Mouse (Mus musculus) embryonic fibroblast, embryonic 13.5 days (primary cell): ENCODE results near the gene Tsks. TPM values are rescaled to one million over a fixed set of nuclear protein-coding genes. Genes with fewer than 3 reads are reported as not detected.

Experiments
- H3K27ac ChIP-seq: 2 replicates; pipeline ENCODE4 v1.5.1; 2012; ENCODE audit warnings: low read length, control low read depth, inconsistent platforms; ENCODE audit not compliant: insufficient read depth
- H3K4me1 ChIP-seq: 2 replicates; pipeline ENCODE4 v1.6.1; 2011; ENCODE audit warnings: low read length; ENCODE audit not compliant: control insufficient read depth, insufficient read depth
- H3K4me3 ChIP-seq: 2 replicates; pipeline ENCODE4 v1.5.1; 2011; ENCODE audit warnings: mild to moderate bottlenecking, control low read depth, low read length; ENCODE audit not compliant: insufficient read depth
- CTCF ChIP-seq: IDR thresholded peaks from 2 replicates; pipeline ENCODE4 v1.5.1; 2011; ENCODE audit warnings: mild to moderate bottlenecking, control low read depth, low read length, moderate library complexity, borderline replicate concordance; ENCODE audit not compliant: insufficient read depth
- POLR2A ChIP-seq: IDR thresholded peaks from 2 replicates; pipeline ENCODE4 v1.6.1; 2011; ENCODE audit warnings: low read depth, mild to moderate bottlenecking, control low read depth, low read length, moderate library complexity
- polyA plus RNA-seq: library from polyadenylated mRNA; stranded (reverse); fragments of >200 nt; gene quantifications from 2 replicates; pipeline ENCODE4 v1.2.4, GENCODE M21; 2011; ENCODE audit warnings: low read depth; ENCODE audit not compliant: missing spikeins, insufficient read length

The Tsks gene
- polyA plus RNA-seq, 1 experiment, result not detected

DNA sequence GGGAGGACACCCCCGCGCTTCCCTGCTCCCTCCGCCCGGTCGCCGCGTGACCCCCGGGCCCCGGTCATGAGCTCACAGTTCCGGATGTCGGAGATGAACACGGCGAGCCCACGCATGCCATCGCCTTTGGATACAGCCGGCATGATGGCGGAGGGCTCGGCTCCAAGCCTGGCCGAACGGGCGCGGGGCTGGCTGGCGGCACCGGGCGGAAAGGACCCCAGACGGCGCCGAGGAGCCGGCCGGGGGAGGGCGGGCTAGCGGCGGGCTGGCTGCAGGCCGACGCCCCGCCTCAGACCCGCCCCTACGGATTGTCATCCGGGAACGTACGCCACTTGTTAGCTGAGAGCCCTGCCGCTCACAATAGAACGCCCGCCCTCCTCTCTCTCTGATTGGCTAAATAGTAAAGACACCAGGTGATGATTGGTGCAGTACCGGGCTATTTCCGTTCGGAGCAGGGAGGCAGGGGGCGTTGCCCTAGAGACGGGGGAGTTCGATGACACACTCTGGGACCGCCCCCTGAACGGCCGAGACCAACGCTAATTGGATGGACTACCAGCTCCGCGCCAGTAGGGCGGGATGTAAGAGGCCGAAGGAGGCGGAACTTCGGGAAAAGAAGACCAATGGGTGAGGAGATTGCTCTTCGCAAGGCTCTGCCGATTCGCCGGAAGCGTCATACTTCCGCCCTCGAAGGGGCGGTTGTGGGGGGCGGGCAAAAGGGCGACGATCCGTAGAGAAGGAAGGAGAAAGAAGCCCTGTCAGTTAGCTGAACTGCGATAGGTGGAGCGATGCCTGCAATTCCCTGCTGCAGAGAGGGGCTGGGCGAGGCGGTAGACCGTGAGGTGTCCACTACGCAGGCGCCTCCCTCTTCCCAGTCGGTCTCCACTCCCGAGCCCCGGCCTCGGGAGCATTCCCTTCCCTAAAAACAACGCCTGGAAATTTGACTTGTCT, 13.5 kb upstream of the Tsks start, which contains the start of gene Ap2a1:
Ap2a1 (minus strand) TSS at position 293 of the 948 bp plus-strand sequence.
- no peak for TF ChIP-seq CTCF
- peak; percentile 85 for TF ChIP-seq POLR2A

GRCm38 (mm10) chr7:44938680-44939079, 4.3 kb upstream of the Tsks start:
- Histone ChIP-seq H3K4me1 (no peaks in the 10 kb centered on the region), H3K27ac (no peak overlapping the region), H3K4me3 (no peak overlapping the region)
- TF ChIP-seq CTCF (no peak), POLR2A (no peak)

More for the DNA sequence above, 13.5 kb upstream of the Tsks start, which contains the start of gene Ap2a1:
- Histone ChIP-seq H3K27ac (peak within 1 kb of the TSS; percentile 83), H3K4me1 (0 out of 2 replicates have a peak, but pooled peaks cover 5% of the 10 kb centered on the region), H3K4me3 (peak within 1 kb of the TSS; percentile 79)

DNA sequence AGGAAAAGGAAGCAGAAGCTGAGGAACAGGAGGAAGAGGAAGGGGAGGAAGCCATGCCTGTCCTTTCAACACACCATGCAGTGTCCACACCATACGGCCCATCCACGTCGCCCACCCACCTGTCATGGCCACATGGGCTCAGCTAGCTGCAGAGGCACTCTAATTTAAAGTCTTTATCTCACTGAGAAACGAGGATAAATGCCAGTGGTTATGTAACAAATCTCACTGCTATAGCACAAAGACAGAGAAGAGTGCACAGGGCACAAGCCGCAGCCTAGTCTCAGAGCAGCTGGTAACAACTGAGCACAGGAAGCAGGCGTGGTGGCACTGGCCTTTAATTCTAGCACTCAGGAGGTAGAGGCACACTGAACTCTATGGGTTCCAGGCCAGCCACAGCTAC, 6.9 kb downstream of the Tsks start:
- Histone ChIP-seq H3K27ac (no peak overlapping the region), H3K4me1 (no peaks in the 10 kb centered on the region), H3K4me3 (no peak overlapping the region)
- TF ChIP-seq CTCF (no peak), POLR2A (no peak)

GRCm38 (mm10) chr7:44951960-44952359, 9.0 kb downstream of the Tsks start:
- peak overlapping the region; percentile 2; the same call in 1 of the 2 replicates for H3K27ac ChIP-seq

DNA sequence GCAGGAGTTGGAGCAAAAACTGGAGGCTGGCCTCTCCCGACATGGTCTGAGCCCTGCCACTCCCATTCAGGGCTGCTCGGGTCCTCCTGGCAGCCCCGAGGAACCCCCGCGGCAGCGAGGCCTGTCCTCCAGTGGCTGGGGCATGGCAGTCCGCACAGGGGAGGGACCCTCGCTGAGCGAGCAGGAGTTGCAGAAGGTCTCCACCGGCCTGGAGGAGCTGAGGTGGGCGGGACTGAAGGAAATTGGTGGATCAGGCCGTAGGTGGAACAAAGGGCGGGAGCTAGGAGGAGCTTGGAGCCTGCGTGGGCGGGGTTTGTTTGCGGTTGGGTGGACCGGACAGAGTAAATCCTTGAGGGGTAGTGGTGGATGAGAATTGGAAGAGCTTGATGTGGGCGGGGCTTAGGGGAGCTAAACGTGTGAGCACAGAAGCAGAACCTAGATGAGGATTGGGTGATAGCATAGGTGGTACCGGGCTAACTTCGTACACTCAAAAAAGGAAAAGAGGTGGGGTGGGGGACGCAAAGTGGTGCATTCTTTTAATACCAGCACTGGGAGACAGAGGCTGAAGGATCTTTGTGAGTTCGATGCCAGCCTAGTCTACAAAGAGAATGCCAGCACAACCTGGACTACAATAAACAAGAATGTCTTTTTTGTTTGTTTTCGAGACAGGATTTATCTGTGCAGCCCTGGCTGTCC, 9.8 kb downstream of the Tsks start:
- Histone ChIP-seq H3K27ac (peak overlapping the region; percentile 2; the same call in 1 of the 2 replicates), H3K4me1 (no peaks in the 10 kb centered on the region), H3K4me3 (peak overlapping the region; percentile 42)
- TF ChIP-seq POLR2A (peak; percentile 85), CTCF (no peak)

More at GRCm38 (mm10) chr7:44951960-44952359, 9.0 kb downstream of the Tsks start:
- Histone ChIP-seq H3K4me3 (peak overlapping the region; percentile 42), H3K4me1 (no peaks in the 10 kb centered on the region)
- TF ChIP-seq CTCF (no peak), POLR2A (peak; percentile 83)

DNA sequence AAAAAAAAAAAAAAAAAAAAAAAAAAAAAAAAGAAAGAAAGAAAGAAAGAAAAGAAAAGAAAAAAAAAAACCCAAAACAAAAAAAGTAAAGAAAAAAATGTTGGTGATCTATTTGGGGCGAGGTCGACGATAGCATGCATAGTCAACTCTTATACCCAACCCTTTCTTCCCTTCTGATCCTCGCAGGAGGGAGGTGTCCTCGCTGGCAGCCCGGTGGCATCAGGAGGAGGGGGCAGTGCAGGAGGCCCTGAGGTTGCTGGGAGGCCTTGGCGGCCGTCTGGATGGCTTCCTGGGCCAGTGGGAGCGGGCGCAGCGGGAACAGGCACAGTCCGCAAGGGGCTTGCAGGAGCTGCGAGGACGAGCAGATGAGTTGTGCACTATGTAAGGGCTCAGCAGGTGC, 10.6 kb downstream of the Tsks start:
- TF ChIP-seq CTCF, result no peak
- no peak for TF ChIP-seq POLR2A
- no peaks in the 10 kb centered on the region for H3K4me1 ChIP-seq
- no peak overlapping the region for H3K4me3 ChIP-seq
- H3K27ac ChIP-seq, result no peak overlapping the region

GRCm38 (mm10) chr7:44954091-44954885, 11.3 kb downstream of the Tsks start:
- TF ChIP-seq POLR2A, result no peak
- TF ChIP-seq CTCF, result no peak
- no peak overlapping the region for H3K4me3 ChIP-seq
- no peak overlapping the region for H3K27ac ChIP-seq
- no peaks in the 10 kb centered on the region for H3K4me1 ChIP-seq

DNA sequence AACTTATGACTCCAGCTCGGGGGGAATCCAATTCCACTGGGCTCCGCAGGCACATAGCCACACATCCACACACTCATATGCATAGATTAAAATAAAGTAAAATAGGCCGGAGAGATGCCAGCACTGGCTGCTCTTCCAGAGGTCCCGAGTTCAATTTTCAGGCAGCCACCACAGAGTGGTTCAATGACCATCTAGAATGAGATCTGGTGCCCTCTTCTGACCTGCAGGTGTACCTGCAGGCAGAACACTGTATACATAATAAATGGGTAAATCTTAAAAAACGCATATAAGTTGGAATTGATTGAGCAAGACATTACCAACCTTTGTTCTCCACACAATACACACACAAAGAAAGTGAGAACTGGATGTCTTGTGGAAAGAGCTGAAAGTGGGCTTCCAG, 12.6 kb downstream of the Tsks start:
- Histone ChIP-seq H3K4me1 (no peaks in the 10 kb centered on the region), H3K4me3 (no peak overlapping the region), H3K27ac (no peak overlapping the region)
- TF ChIP-seq POLR2A (no peak), CTCF (no peak)

DNA sequence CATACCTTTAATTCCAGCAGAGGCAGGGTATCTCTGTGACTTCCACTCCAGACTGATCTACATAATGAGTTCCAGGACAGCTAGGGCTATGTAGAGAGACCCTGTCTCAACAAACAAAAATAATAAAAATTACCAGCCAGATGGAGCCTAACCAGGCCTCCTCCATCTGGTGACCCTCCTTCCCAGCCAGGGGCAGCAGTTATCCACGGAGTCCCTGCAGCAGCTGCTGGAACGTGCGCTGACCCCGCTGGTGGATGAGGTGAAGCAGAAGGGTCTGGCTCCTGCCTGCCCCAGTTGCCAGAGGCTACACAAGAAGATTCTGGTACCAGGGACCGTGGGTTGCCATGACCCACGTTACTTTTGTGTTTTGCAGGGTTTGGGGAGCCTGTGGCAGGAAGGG, 13.3 kb downstream of the Tsks start:
- Histone ChIP-seq H3K4me1 (no peaks in the 10 kb centered on the region), H3K27ac (no peak overlapping the region), H3K4me3 (no peak overlapping the region)
- TF ChIP-seq POLR2A (no peak), CTCF (no peak)
